Mouse (Mus musculus) G1E-ER4 (cell line): ENCODE data around the gene Daxx. TPM values are rescaled to one million over a fixed set of nuclear protein-coding genes. Genes with fewer than 3 reads are reported as not detected.

Experiments used
- GATA1 ChIP-seq: IDR thresholded peaks from one replicate; pipeline ENCODE4 v1.8.0; 2012; ENCODE audit warnings: low read length, inconsistent platforms
- polyA plus RNA-seq: library from polyadenylated mRNA; stranded (reverse); fragments of >175 nt; gene quantifications from 2 replicates; pipeline ENCODE4 v1.2.3, GENCODE M21; 2012

Gene Daxx
- polyA plus RNA-seq, 1 experiment = 59.5 TPM

GRCm38 (mm10) chr17:33932970-33933369, 23.8 kb downstream of the Daxx start:
- TF ChIP-seq GATA1 = no peak

- no peak for TF ChIP-seq GATA1
Measured at GRCm38 (mm10) chr17:33935422-33936055, 26.3 kb downstream of the Daxx start.

- TF ChIP-seq GATA1 = no peak
Measured at GRCm38 (mm10) chr17:33936993-33937392, 27.8 kb downstream of the Daxx start.

- no peak for TF ChIP-seq GATA1
Measured at GRCm38 (mm10) chr17:33938783-33939182, 29.6 kb downstream of the Daxx start.

- TF ChIP-seq GATA1 = no peak
Measured at GRCm38 (mm10) chr17:33940206-33940805, 31.1 kb downstream of the Daxx start, which contains the start of the genes Pfdn6 and Wdr46. Gene Pfdn6 (minus strand): TSS chr17:33940343. Gene Wdr46 (plus strand): TSS chr17:33940660.

GRCm38 (mm10) chr17:33940981-33941380, 31.8 kb downstream of the Daxx start:
- TF ChIP-seq GATA1 = no peak

- no peak for TF ChIP-seq GATA1
Measured at GRCm38 (mm10) chr17:33941381-33941780, 32.2 kb downstream of the Daxx start.

- no peak for TF ChIP-seq GATA1
Measured at GRCm38 (mm10) chr17:33943454-33943853, 34.2 kb downstream of the Daxx start.

- TF ChIP-seq GATA1 = no peak
Measured at GRCm38 (mm10) chr17:33947430-33948089, 38.3 kb downstream of the Daxx start.

- TF ChIP-seq GATA1 = no peak
Measured at GRCm38 (mm10) chr17:33948090-33948904, 39.1 kb downstream of the Daxx start.

- no peak for TF ChIP-seq GATA1
Measured at GRCm38 (mm10) chr17:33948905-33949537, 39.8 kb downstream of the Daxx start.

GRCm38 (mm10) chr17:33950131-33950625, 41.0 kb downstream of the Daxx start:
- no peak for TF ChIP-seq GATA1

- TF ChIP-seq GATA1 = no peak
Measured at GRCm38 (mm10) chr17:33951021-33951946, 42.1 kb downstream of the Daxx start, which contains the start of gene B3galt4. Gene B3galt4 (minus strand): TSS chr17:33951488.

GRCm38 (mm10) chr17:33952879-33953278, 43.7 kb downstream of the Daxx start:
- no peak for TF ChIP-seq GATA1
